Mouse (Mus musculus) neural tube, embryonic 13.5 days (tissue): Measurements from ENCODE around the gene Tbr1. TPM values are rescaled to one million over a fixed set of nuclear protein-coding genes. Genes with fewer than 3 reads are reported as not detected.

Experiments
- ATAC-seq: fragments of 200-750 bp; cut with Nextera tagmentation; 2 replicates; pipeline ENCODE4 v1.8.0; 2017; ENCODE audit warnings: low read depth, mild to moderate bottlenecking, moderate TSS enrichment, moderate library complexity
- H3K27ac ChIP-seq: fragments of 300-500 bp; sonication (generic); replicated peaks from 2 replicates; pipeline ENCODE4 v1.5.1; 2015; ENCODE audit warnings: moderate library complexity, mild to moderate bottlenecking, inconsistent platforms
- H3K27me3 ChIP-seq: fragments of 300-500 bp; sonication (generic); 2 replicates; pipeline ENCODE4 v1.6.1; 2015; ENCODE audit warnings: mild to moderate bottlenecking, inconsistent platforms
- H3K36me3 ChIP-seq: fragments of 300-500 bp; sonication (generic); 2 replicates; pipeline ENCODE4 v1.6.1; 2015; ENCODE audit warnings: mild to moderate bottlenecking, inconsistent platforms
- H3K4me1 ChIP-seq: fragments of 300-500 bp; sonication (generic); replicated peaks from 2 replicates; pipeline ENCODE4 v1.6.1; 2015; ENCODE audit warnings: inconsistent platforms
- H3K4me2 ChIP-seq: fragments of 300-500 bp; sonication (generic); 2 replicates; pipeline ENCODE4 v1.6.1; 2015; ENCODE audit warnings: inconsistent platforms, mild to moderate bottlenecking, moderate library complexity
- H3K4me3 ChIP-seq: fragments of 300-500 bp; sonication (generic); 2 replicates; pipeline ENCODE4 v1.5.1; 2015; ENCODE audit warnings: mild to moderate bottlenecking, inconsistent platforms
- H3K9ac ChIP-seq: fragments of 300-500 bp; sonication (generic); 2 replicates; pipeline ENCODE4 v1.6.1; 2015; ENCODE audit warnings: moderate library complexity, mild to moderate bottlenecking, inconsistent platforms
- H3K9me3 ChIP-seq: fragments of 300-500 bp; sonication (generic); 2 replicates; pipeline ENCODE4 v1.6.1; 2016; ENCODE audit warnings: inconsistent platforms
- WGBS: fragments of 180-500 bp; shearing (Covaris S2); methylation state at CpG from one replicate; pipeline ENCODE4 v1.1.7; 2015; 5-methylcytosine and 5-hydroxymethylcytosine counted together
- microRNA-seq: library from miRNA; unstranded; fragments of <30 nt; microRNA quantifications from one replicate; pipeline ENCODE4, GENCODE M21; 2016
- polyA plus RNA-seq: library from polyadenylated mRNA; unstranded; fragments of >200 nt; fragmentation: Nextera tagmentation; extraction: Ambion mirVana; gene quantifications from 2 replicates; pipeline ENCODE4 v1.2.1, GENCODE M21; 2015

The Tbr1 gene
- polyA plus RNA-seq, 1 experiment from 2014 or later, result 0.07 TPM

DNA sequence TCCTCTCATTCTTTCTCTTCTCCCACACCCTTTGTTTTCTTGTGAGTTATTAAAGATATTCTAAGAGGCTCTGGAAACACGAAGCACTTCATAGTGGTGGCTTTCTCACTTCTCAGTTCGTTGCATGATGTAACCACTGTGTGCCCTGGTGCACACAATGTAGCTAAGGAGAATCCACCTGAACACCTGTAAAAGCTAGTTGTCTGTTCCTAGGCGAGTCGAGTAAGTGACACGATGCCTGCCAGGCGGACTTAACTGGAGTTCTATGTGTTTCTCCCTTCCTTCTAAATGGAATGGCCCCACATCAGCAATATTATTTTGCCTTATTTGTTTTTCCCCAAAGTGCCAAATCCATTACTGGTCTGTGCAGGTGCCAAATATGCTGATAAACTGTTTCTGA is 10.4 kb downstream of the Tbr1 start:
- H3K4me1 ChIP-seq, result peaks cover 28% of the 10 kb centered on the region
- no peaks in the 10 kb centered on the region for H3K9me3 ChIP-seq
- H3K27me3 ChIP-seq, result peaks cover 76% of the 10 kb centered on the region
- H3K9ac ChIP-seq, result no peak overlapping the region
- no peaks in the 10 kb centered on the region for H3K36me3 ChIP-seq
- ATAC-seq, result no peak
- H3K4me3 ChIP-seq, result no peak overlapping the region
- 6% methylated on average over 6 of the region's 6 CpGs for WGBS
- no peak overlapping the region for H3K4me2 ChIP-seq
- H3K27ac ChIP-seq, result no peak overlapping the region

DNA sequence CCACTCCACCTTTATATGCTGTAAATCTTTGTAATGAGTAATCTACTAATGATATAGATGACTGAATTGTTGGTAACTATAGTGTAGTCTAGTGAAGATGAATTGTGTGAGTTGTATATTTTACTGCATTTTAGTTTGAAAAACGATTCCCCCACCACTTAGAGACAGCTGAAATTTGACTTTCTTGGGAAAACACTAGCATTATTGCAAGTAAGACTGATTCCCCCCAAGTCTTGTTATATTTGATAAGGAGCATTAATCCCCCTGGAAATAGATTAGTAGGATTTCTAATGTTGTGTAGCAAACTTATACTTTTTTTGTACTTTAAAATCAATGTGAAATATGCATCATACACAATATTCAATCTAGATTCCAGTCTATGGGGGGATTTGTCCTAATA is 10.8 kb downstream of the Tbr1 start:
- 31% methylated on average over 1 of the region's 1 CpGs for WGBS
- H3K4me1 ChIP-seq, result peaks cover 28% of the 10 kb centered on the region
- no peak overlapping the region for H3K27ac ChIP-seq
- H3K36me3 ChIP-seq, result no peaks in the 10 kb centered on the region
- no peak for ATAC-seq
- no peak overlapping the region for H3K4me2 ChIP-seq
- H3K4me3 ChIP-seq, result no peak overlapping the region
- H3K9me3 ChIP-seq, result no peaks in the 10 kb centered on the region
- peaks cover 72% of the 10 kb centered on the region for H3K27me3 ChIP-seq
- no peak overlapping the region for H3K9ac ChIP-seq

DNA sequence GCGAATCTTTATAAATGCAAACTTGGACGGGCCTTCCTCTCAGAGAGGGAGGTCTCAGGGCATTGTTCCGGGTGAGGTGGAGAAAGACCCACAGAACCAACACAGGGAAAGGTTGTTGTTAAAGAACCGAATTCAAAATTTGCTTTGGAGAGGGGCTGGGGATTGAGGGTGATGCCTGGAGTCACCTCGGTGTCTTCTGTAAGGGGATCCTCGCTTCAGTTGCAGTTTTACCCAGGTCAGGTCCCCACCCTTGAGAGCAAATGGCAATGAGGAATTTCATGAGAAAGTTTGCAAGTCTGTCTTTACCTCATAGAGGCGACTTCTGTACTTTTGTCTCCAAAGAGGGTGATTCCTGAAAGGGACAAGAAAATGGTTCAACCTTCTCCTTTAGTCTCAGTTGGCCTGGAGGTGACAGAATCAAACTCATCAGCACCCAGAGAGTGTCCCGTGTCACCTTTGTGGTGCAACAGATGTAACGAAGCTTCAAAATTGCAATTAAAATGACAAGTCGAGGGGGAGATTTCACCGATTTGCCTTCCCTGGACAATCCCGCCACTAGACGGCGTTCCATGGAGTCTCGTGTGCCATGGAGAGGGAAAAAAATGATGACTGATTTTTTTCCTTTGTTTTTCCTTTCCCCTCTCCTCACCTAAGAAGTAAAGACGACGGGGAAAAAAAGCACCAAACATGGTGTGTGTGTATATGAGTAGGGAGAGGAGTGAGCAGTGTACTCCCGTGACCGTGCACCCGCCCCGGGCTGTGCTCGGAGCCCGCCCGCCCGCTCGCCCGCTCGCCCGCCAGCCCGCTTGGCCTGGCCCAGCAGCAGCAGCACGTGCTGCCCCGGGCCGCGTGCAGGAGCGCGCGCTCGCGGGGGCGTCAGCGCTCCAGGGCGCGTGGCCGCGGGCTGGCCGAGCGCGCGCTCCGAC is 12.1 kb downstream of the Tbr1 start:
- Histone ChIP-seq H3K9ac (peak overlapping the region; percentile 80), H3K9me3 (no peaks in the 10 kb centered on the region), H3K27ac (peak overlapping the region; percentile 83; the same call in 1 of the 2 replicates), H3K27me3 (peaks cover 59% of the 10 kb centered on the region), H3K4me2 (peak overlapping the region; percentile 82), H3K36me3 (no peaks in the 10 kb centered on the region), H3K4me1 (peaks cover 28% of the 10 kb centered on the region), H3K4me3 (peak overlapping the region; percentile 47)
- peak; percentile 91 for ATAC-seq
- WGBS, result 1% methylated on average over 39 of the region's 50 CpGs

DNA sequence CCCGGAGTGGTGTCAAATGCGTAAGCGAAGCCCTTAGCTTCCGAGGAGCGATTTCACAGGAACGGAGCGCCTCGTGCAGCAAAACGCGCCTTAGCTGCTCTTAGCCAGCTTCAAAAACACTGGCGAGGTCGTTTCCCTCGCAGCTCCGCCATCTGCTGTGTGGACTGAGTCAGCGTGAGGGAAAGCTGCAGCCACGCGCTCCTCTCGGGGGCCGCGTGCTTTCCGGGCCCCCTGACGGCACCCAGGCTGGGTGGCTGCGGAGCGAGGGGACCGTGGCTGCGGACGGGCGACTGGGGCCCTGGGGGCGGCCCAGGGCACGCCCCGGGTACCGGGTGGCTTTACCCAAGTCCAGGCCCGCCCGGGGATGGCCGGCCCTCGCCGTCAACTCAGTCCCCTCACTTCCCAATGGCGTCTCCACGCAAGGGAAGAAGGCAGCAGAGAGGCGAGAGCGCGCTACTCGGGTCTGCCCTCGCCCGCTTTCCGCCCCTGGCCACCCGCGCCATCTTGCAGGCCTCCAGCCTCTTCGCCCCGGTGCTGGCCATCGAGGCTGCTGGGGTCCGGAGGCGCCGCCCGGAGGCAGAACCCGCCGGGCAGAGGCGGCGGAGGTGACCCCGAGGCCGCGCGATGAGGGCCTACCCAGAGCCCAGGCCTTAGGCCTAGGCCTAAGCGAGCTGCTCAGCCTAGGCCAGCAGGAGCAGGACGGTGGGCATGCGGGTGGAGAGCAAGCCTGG is 13.0 kb downstream of the Tbr1 start:
- Histone ChIP-seq H3K4me2 (peak overlapping the region; percentile 82), H3K4me1 (peaks cover 28% of the 10 kb centered on the region), H3K4me3 (peak overlapping the region; percentile 47), H3K36me3 (no peaks in the 10 kb centered on the region), H3K27me3 (peaks cover 53% of the 10 kb centered on the region), H3K9me3 (no peaks in the 10 kb centered on the region), H3K9ac (peak overlapping the region; percentile 80), H3K27ac (peak overlapping the region; percentile 83)
- ATAC-seq, result peak; percentile 81
- 6% methylated on average over 55 of the region's 66 CpGs for WGBS

DNA sequence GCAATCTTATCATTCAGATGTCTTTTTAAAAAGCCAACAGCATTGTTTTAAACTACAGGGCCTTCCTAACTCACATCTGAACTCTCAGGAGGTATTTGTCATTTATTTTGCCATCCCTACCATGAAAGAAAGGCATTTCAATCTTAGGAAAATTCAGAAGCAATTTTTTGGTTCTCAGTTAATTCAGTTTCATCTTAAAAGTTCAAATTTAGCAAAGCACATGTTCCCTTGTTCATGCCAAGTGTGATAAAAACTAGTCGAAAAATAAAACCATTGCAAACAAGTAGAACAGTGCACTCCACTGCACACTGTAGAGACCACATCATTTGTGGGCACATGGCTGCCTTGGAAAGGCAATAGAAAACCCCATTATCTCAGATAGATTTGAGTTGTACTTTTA is 15.5 kb downstream of the Tbr1 start:
- H3K27ac ChIP-seq, result no peak overlapping the region
- WGBS, result 91% methylated on average over 1 of the region's 1 CpGs
- ATAC-seq, result no peak
- no peak overlapping the region for H3K9ac ChIP-seq
- no peaks in the 10 kb centered on the region for H3K9me3 ChIP-seq
- peaks cover 28% of the 10 kb centered on the region for H3K27me3 ChIP-seq
- no peaks in the 10 kb centered on the region for H3K36me3 ChIP-seq
- H3K4me2 ChIP-seq, result no peak overlapping the region
- H3K4me1 ChIP-seq, result peaks cover 13% of the 10 kb centered on the region
- no peak overlapping the region for H3K4me3 ChIP-seq

DNA sequence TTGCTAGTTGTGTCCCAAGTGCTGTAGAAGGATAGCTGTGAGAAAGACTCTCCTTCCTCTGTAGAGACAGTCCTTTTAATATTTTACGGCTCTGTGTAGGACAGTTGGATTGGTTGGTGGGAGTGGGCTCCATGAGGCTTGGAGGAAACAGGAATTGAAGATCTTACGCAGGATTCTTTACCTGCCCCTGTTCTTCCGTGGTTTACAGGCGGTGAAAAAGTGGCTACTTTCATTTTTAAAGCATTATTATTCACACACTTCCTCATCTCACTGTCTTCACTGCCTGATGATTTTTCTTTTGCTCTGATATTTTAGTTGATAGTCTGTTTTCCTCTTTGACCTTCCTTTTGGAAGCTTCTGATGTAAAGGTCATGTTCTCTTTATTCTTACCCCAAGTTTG is 17.5 kb downstream of the Tbr1 start:
- H3K4me3 ChIP-seq, result no peak overlapping the region
- no peak overlapping the region for H3K27ac ChIP-seq

DNA sequence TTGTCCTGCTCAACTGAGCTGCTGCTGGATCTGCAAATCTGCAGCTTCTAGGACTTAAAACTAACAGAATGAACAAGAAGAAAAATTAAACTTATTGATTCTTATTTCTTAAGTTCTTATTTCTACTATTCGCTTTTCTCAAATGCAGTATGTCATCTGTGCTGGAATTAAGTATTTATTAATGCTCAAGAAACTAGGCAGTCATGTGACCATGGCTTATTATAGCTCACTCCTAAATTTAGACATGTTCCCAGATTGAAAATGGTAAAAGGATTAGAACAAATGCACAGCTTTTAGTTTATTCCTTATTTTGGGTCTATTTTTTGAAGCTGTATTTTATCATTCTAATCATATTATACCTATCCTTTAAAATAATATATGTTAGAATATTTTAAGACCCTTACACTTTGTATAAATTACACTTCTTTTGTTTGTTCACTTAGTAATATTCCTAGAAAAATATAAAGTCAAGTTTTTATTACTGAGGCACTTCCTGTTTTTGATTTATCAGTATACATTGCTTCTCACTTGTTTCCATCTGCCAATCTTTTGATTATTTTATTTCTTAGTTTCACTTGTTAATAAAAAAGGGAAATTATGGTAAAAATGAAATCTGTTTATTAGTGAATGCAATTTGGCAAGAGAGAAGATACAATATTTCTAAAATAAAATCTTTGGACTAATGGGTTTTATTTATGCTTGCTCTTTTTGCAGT is 20.9 kb downstream of the Tbr1 start:
- H3K27me3 ChIP-seq, result peaks cover 3% of the 10 kb centered on the region; the same call in 1 of the 2 replicates
- H3K27ac ChIP-seq, result no peak overlapping the region
- no peaks in the 10 kb centered on the region for H3K4me1 ChIP-seq
- no peak overlapping the region for H3K4me2 ChIP-seq
- H3K36me3 ChIP-seq, result no peaks in the 10 kb centered on the region
- H3K9me3 ChIP-seq, result no peaks in the 10 kb centered on the region
- 86% methylated on average over 1 of the region's 1 CpGs for WGBS
- H3K4me3 ChIP-seq, result no peak overlapping the region
- ATAC-seq, result no peak
- no peak overlapping the region for H3K9ac ChIP-seq

More for the DNA sequence above, 17.5 kb downstream of the Tbr1 start:
- H3K36me3 ChIP-seq, result no peaks in the 10 kb centered on the region
- H3K4me1 ChIP-seq, result peaks cover 7% of the 10 kb centered on the region
- peaks cover 11% of the 10 kb centered on the region for H3K27me3 ChIP-seq
- no peak overlapping the region for H3K4me2 ChIP-seq
- no peak for ATAC-seq
- WGBS, result 83% methylated on average over 4 of the region's 4 CpGs
- H3K9me3 ChIP-seq, result no peaks in the 10 kb centered on the region
- H3K9ac ChIP-seq, result no peak overlapping the region

DNA sequence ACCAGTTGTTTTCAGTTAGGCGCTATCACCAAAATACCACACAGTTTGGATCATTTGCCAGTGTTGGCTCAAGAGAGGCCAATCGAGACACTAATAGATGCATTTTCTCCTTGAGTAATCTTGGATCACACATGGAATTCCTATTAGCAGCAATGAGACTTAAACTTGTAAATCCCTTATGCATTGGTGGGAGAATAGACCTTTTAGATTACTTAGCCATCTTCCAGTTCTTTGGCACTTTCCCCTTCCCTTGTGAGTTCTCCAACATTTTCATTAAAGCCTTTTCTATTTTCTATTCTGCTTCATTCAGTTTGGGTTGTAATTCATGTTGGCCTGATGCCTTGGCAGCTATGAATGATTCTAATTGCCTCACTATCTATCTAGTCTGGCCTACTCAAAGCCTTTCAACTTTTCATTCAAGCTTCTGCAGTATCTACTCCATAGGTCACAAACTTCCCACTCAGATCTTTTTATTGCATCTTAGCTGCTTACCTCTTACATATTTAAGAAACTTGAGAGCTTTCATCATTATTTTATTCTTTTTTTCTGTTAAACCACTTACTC is 34.6 kb downstream of the Tbr1 start:
- Histone ChIP-seq H3K27me3 (no peaks in the 10 kb centered on the region), H3K4me1 (no peaks in the 10 kb centered on the region), H3K9me3 (no peaks in the 10 kb centered on the region), H3K36me3 (no peaks in the 10 kb centered on the region), H3K9ac (no peak overlapping the region), H3K4me3 (no peak overlapping the region), H3K27ac (no peak overlapping the region), H3K4me2 (no peak overlapping the region)
- ATAC-seq, result no peak
- 83% methylated on average over 2 of the region's 2 CpGs for WGBS

Small RNA genes within 50 kb of the gene (microRNA-seq; reads per million reads assigned to microRNA genes)
- gene Gm22403, result not detected

Other genes starting within 250 kb of the Tbr1 start
- 25.7 and 26.8 TPM in 2 replicates for gene Tank, start 224.3 kb upstream of the Tbr1 start, polyA plus RNA-seq
- 212 and 225 TPM in 2 replicates for gene Psmd14, start 91.2 kb upstream of the Tbr1 start, polyA plus RNA-seq
- gene Slc4a10, start 243.5 kb downstream of the Tbr1 start, polyA plus RNA-seq, result 6.3 and 7.1 TPM in 2 replicates